Mouse (Mus musculus): ENCODE results near the gene Spdye4a.

- TF ChIP-seq HCFC1 (IDR thresholded peaks at IDR 0.05; ENCODE audit: borderline replicate concordance, insufficient read depth, low read length) (no peak), CHD2 (IDR thresholded peaks at IDR 0.05; ENCODE audit: low read depth, low read length) (no peak), ZNF384 (IDR thresholded peaks at IDR 0.05; ENCODE audit: low read depth, low read length) (no peak)
Measured at GRCm38 (mm10) chr5:143196506-143196905, 30.2 kb downstream of the Spdye4a start.
